Mouse (Mus musculus) gastrocnemius, postnatal 25 days (tissue): ENCODE results near the gene Kcnj8. TPM values are rescaled to one million over a fixed set of nuclear protein-coding genes. Genes with fewer than 3 reads are reported as not detected.

Experiments used
- total RNA-seq, 2 experiments: library from RNA; stranded (reverse); gene quantifications; 1 replicate in 1 of 2; 2 replicates in 1 of 2; pipeline ENCODE4 v1.2.3; 2021

Gene Kcnj8
- total RNA-seq, 2 experiments from 2014 or later: 8.2 to 8.8 TPM

Other genes starting within 250 kb of the Kcnj8 start
- not detected for gene Slco1a5, start 248.6 kb downstream of the Kcnj8 start, total RNA-seq
- 1 to 10 TPM; 5.9 to 8.0 TPM for gene Pyroxd1, start 226.0 kb downstream of the Kcnj8 start, total RNA-seq
- gene Recql, start 184.5 kb downstream of the Kcnj8 start, total RNA-seq: 1 to 10 TPM; 4.1 to 4.7 TPM
- 10 to 100 TPM; 13.0 to 16.5 TPM for gene Golt1b, start 184.4 kb downstream of the Kcnj8 start, total RNA-seq
- 1 to 10 TPM in 1 of 2 experiments, not detected in 1; 1.0 TPM for gene Spx, start 158.2 kb downstream of the Kcnj8 start, total RNA-seq
- not detected for gene Gys2, start 98.5 kb downstream of the Kcnj8 start, total RNA-seq
- gene Ldhb, start 63.7 kb downstream of the Kcnj8 start, total RNA-seq: 100 to 1,000 TPM; 120 to 334 TPM
- gene Abcc9, start 130.7 kb upstream of the Kcnj8 start, total RNA-seq: 100 to 1,000 TPM; 110 to 129 TPM
- gene Cmas, start 185.1 kb upstream of the Kcnj8 start, total RNA-seq: 10 to 100 TPM; 25.8 to 29.9 TPM
- gene Sult6b2, start 232.9 kb upstream of the Kcnj8 start, total RNA-seq: not detected